Mouse (Mus musculus) limb, embryonic 15.5 days (tissue): ENCODE measurements around the gene Smg6. TPM values are rescaled to one million over a fixed set of nuclear protein-coding genes. Genes with fewer than 3 reads are reported as not detected.
A peak's percentile ranks its signal among the peaks of the same experiment; 100 is the strongest.

Experiments
- ATAC-seq: fragments of 200-750 bp; cut with Nextera tagmentation; 2 replicates; pipeline ENCODE4 v1.8.0; 2017; ENCODE audit warnings: low read depth, moderate TSS enrichment; ENCODE audit not compliant: insufficient number of reproducible peaks, low FRiP score, low TSS enrichment
- H3K27ac ChIP-seq: fragments of 300-500 bp; sonication (generic); 2 replicates; pipeline ENCODE4 v1.5.1; 2015; ENCODE audit warnings: moderate library complexity, mild to moderate bottlenecking, inconsistent platforms
- H3K27me3 ChIP-seq: fragments of 300-500 bp; sonication (generic); 2 replicates; pipeline ENCODE4 v1.6.1; 2015; ENCODE audit warnings: inconsistent platforms
- H3K36me3 ChIP-seq: fragments of 300-500 bp; sonication (generic); 2 replicates; pipeline ENCODE4 v1.6.1; 2015; ENCODE audit warnings: inconsistent platforms
- H3K4me1 ChIP-seq: fragments of 300-500 bp; sonication (generic); 2 replicates; pipeline ENCODE4 v1.6.1; 2015; ENCODE audit warnings: inconsistent platforms
- H3K4me2 ChIP-seq: fragments of 300-500 bp; sonication (generic); 2 replicates; pipeline ENCODE4 v1.6.1; 2015; ENCODE audit warnings: mild to moderate bottlenecking, inconsistent platforms
- H3K4me3 ChIP-seq: fragments of 300-500 bp; sonication (generic); 2 replicates; pipeline ENCODE4 v1.5.1; 2015; ENCODE audit warnings: mild to moderate bottlenecking, inconsistent platforms
- H3K9ac ChIP-seq: fragments of 300-500 bp; sonication (generic); 2 replicates; pipeline ENCODE4 v1.6.1; 2015; ENCODE audit warnings: inconsistent platforms
- H3K9me3 ChIP-seq: fragments of 300-500 bp; sonication (generic); 2 replicates; pipeline ENCODE4 v1.6.1; 2016; ENCODE audit warnings: inconsistent platforms
- WGBS: fragments of 180-500 bp; shearing (Covaris S2); methylation state at CpG from one replicate; pipeline ENCODE4 v1.1.7; 2015; 5-methylcytosine and 5-hydroxymethylcytosine counted together
- polyA plus RNA-seq: library from polyadenylated mRNA; unstranded; fragments of >200 nt; fragmentation: Nextera tagmentation; extraction: Ambion mirVana; gene quantifications from 2 replicates; pipeline ENCODE4 v1.2.1, GENCODE M21; 2015

Smg6 gene
- polyA plus RNA-seq, 1 experiment from 2014 or later = 17.6 TPM

DNA sequence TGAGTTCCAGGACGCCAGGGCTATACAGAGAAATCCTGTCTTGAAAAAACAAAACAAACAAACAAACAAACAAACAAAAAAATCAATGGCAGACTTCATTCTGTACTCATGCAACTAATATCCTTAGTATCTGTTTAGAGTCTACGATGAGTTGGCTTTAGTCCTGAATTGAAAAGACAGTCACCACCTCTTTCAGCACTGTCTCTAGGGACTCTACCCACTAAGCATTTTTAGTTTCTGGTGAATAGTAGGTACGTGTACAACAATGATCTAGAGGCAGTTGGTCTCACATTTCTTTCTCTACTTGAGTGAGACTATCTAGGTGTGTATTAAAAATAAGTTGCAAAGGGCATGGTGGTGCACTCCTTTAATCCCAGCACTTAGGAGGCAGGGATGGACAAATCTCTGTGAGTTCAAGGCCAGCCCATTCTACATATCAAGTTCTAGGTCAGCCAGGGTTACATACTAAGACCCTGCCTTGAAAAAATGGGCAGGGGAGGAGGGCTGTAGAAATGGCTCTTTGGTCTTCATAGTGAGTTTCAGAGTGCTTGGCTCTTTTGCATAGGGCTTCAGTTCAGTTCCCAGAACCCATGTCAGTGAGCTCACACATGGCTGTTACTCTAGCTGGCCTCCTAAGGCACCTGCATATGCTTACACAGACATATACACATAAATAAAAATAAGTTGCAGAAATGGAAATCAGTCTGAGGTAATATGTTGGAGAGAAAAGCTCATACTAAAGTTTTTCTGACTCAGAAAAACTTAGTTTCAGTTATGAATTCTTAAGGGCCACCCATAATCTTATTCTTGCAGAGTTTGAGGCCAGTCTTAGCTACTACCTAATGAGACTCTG is 51.4 kb downstream of the Smg6 start:
- Histone ChIP-seq H3K4me1 (0 out of 2 replicates have a peak, but pooled peaks cover 3% of the 10 kb centered on the region), H3K9me3 (no peaks in the 10 kb centered on the region), H3K27ac (no peak overlapping the region), H3K4me2 (no peak overlapping the region), H3K4me3 (no peak overlapping the region), H3K36me3 (0 out of 2 replicates have a peak, but pooled peaks cover 6% of the 10 kb centered on the region), H3K27me3 (no peaks in the 10 kb centered on the region), H3K9ac (no peak overlapping the region)
- ATAC-seq = no peak
- 84% methylated on average over 3 of the region's 3 CpGs for WGBS

DNA sequence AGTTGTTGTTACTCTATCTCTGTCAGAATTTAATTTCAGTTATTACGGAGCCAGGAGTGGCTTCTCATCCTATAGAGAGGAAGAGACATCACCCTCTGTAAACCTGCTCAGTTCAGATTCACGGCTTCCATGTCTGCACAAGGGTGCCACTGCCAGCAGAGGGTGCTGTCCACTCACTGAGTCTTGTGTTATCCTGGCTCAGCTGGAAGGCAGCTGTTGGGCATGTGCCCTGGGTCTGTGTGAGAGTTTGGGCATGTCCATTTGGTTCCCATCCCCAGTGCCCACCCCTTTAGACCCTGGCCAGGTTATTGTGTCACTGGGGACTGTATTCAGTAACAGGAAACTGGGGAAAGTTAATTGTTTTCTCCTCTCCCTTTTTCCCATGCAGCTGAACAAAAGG is 55.8 kb downstream of the Smg6 start:
- H3K27me3 ChIP-seq = no peaks in the 10 kb centered on the region
- WGBS = 27% methylated on average over 2 of the region's 2 CpGs
- H3K9me3 ChIP-seq = no peaks in the 10 kb centered on the region
- ATAC-seq = peak; percentile 61; the same call in 1 of the 2 replicates
- H3K4me1 ChIP-seq = 0 out of 2 replicates have a peak, but pooled peaks cover 3% of the 10 kb centered on the region
- H3K36me3 ChIP-seq = 0 out of 2 replicates have a peak, but pooled peaks cover 3% of the 10 kb centered on the region
- H3K4me2 ChIP-seq = no peak overlapping the region
- no peak overlapping the region for H3K4me3 ChIP-seq
- no peak overlapping the region for H3K27ac ChIP-seq
- no peak overlapping the region for H3K9ac ChIP-seq

DNA sequence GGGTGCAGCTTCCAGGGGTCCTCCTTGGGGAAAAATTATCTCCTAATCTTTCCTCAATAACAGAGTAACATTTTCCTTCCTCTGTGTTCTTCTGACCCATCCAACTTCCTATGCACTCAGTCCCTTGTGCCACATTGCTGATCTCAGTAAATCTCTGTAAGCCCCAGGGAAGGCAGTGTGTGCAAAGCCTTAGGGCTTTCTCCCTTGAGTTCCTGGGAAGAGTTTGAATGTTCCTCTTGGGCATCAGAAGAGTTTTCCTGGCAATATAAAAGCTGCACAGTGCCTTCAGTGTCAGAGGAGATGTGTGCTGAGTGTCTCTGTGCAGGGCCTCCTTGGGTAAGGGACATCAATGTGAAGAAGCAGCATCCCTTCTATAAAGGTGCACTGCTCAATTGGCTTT is 56.6 kb downstream of the Smg6 start:
- H3K4me1 ChIP-seq = 0 out of 2 replicates have a peak, but pooled peaks cover 3% of the 10 kb centered on the region
- no peak overlapping the region for H3K4me2 ChIP-seq
- no peak overlapping the region for H3K4me3 ChIP-seq
- 0 out of 2 replicates have a peak, but pooled peaks cover 3% of the 10 kb centered on the region for H3K36me3 ChIP-seq
- ATAC-seq = no peak
- no peaks in the 10 kb centered on the region for H3K9me3 ChIP-seq
- H3K27ac ChIP-seq = no peak overlapping the region
- no peak overlapping the region for H3K9ac ChIP-seq
- H3K27me3 ChIP-seq = no peaks in the 10 kb centered on the region

DNA sequence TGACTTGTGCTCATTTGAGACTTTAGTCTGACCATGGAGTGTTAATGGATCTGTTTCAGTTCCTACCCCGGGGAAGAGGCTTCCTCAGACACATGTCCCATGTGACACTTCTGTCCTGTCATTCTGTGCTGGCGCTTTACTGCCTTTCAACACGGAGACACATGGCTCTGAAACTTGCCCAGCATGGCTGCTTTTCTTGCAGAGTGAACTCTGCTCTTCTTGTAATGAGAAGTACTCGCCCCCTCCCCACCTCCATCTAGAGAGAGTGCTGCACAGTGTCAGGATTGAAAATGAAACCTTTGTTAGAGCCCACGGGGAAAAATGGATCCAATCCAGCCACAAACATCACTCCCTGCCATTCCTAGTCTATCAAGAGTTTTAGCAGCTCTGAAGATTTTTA is 62.5 kb downstream of the Smg6 start:
- Histone ChIP-seq H3K4me3 (no peak overlapping the region), H3K9ac (no peak overlapping the region), H3K27ac (peak overlapping the region; percentile 50; the same call in 1 of the 2 replicates)

DNA sequence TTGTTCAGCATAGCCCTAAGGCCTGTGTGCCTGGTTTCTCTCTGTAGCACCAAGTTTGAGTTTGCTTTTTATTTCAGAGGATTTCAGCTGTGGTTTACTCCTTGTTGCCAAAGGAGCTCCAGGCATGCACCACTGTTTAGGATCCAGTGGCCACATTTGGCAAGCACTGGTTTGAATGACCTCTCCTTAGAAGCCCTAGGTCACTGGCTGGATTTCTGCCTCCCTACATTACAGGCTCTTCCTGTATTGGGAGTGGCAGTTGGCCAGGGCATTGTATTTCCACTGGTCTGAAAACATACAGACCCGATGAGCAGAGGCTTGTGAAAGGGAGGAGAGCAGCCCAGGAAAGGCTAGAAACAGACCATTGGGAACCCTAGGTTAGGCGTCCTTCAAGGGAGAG is 63.4 kb downstream of the Smg6 start:
- Histone ChIP-seq H3K36me3 (peaks cover 12% of the 10 kb centered on the region), H3K4me2 (no peak overlapping the region), H3K4me3 (no peak overlapping the region), H3K27me3 (no peaks in the 10 kb centered on the region), H3K9me3 (no peaks in the 10 kb centered on the region), H3K27ac (no peak overlapping the region), H3K4me1 (peaks cover 28% of the 10 kb centered on the region), H3K9ac (no peak overlapping the region)
- ATAC-seq = no peak
- 62% methylated on average over 2 of the region's 2 CpGs for WGBS

More for the DNA sequence above, 62.5 kb downstream of the Smg6 start:
- Histone ChIP-seq H3K4me1 (peaks cover 28% of the 10 kb centered on the region), H3K9me3 (no peaks in the 10 kb centered on the region), H3K4me2 (no peak overlapping the region), H3K36me3 (peaks cover 12% of the 10 kb centered on the region), H3K27me3 (no peaks in the 10 kb centered on the region)
- WGBS = 35% methylated on average over 5 of the region's 5 CpGs
- no peak for ATAC-seq

DNA sequence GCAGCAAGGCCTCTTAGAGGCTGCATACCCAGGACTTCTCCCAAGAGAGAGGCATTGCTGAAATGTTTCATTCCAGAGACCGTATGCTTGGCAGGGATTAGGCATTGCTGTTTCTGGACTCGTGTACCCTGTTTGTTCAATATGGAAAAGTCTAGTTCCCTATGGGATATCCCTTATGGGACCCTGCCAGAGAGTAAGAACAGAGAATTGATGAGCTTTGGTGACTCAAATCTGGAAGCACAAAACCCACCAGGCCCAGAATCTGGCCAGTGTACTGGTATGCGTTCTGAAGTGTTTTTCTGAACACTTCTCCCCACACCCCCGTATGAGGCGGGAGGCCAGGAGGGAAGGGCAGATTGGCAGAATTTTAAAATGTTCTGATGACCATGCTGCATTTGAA is 64.9 kb downstream of the Smg6 start:
- Histone ChIP-seq H3K4me3 (no peak overlapping the region), H3K36me3 (peaks cover 12% of the 10 kb centered on the region), H3K9me3 (no peaks in the 10 kb centered on the region), H3K4me1 (peaks cover 28% of the 10 kb centered on the region), H3K9ac (no peak overlapping the region), H3K27me3 (no peaks in the 10 kb centered on the region), H3K4me2 (no peak overlapping the region), H3K27ac (no peak overlapping the region)
- ATAC-seq = no peak
- 53% methylated on average over 5 of the region's 5 CpGs for WGBS

DNA sequence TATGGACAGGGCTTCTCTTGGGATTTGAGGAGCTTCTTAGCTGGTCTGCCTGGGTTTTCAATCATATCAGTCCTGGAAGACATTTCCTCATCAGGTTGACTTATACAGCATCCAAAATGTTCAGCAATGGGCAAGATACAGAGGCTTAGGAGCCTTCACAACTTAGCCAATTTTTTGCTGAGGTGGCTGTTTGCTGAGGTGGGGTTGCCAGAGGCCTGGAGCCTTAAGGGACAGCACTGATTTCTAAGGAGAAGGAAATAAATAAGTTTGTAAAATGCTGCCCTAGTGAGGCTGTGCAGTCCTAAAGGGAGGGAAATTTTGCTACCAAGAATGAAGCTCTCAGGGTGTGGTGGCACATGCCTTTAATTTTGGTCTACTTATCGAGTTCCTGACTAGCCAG is 65.7 kb downstream of the Smg6 start:
- no peaks in the 10 kb centered on the region for H3K27me3 ChIP-seq
- WGBS = 70% methylated on average over 1 of the region's 1 CpGs
- H3K9me3 ChIP-seq = no peaks in the 10 kb centered on the region
- peaks cover 28% of the 10 kb centered on the region for H3K4me1 ChIP-seq
- H3K27ac ChIP-seq = no peak overlapping the region
- H3K36me3 ChIP-seq = peaks cover 12% of the 10 kb centered on the region
- H3K9ac ChIP-seq = no peak overlapping the region
- H3K4me2 ChIP-seq = no peak overlapping the region
- no peak for ATAC-seq
- no peak overlapping the region for H3K4me3 ChIP-seq

DNA sequence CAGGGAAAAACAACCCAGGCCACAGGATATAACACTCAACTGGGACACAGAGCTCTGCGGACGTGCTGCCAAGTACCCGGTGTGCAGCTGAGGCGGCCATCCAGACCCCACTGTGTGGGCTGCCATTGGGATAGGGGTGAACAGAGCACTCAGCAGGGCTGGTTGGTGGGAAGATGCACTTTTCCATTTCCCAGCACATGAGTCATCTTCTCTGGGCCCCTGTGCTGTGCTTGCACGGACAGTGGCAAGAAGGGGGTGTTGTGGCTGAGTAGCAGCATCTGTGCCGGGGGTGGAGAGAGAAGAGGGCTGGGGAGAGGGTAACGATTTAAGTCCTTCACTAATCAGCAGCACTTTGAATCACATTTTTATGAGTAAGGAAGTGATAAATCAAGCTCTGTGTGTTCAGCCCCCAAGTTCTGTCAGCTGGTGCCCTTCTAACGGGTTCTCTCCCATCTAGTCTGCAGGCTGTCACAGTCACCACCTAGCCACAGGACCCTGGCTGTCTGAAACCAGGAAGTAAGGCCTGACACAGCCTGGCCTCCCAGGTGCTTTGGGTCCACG is 66.9 kb downstream of the Smg6 start:
- Histone ChIP-seq H3K36me3 (peaks cover 12% of the 10 kb centered on the region), H3K27me3 (no peaks in the 10 kb centered on the region), H3K9me3 (no peaks in the 10 kb centered on the region), H3K4me3 (no peak overlapping the region), H3K9ac (no peak overlapping the region), H3K27ac (no peak overlapping the region), H3K4me2 (no peak overlapping the region), H3K4me1 (peaks cover 28% of the 10 kb centered on the region)
- no peak for ATAC-seq
- 47% methylated on average over 9 of the region's 9 CpGs for WGBS

DNA sequence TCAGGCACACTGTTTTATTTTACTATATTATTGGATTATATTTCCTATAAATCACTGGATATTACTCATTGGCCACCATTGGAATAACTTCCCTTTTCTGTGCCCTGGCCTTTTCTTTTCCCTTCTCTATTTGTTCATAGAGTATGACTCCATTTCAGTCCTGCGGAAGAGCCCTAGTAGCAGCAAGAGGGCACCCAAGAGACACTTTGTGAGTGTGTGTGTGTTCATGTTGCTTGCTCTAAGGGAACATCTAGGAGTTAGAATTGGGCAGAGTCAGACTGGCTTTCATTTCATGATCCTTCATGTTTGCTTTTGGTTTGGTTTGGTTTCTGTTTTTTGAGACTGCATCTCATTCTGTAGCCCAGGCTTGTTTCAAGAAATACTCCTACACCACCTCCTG is 68.5 kb downstream of the Smg6 start:
- no peak for ATAC-seq
- Histone ChIP-seq H3K9ac (no peak overlapping the region), H3K27me3 (no peaks in the 10 kb centered on the region), H3K36me3 (peaks cover 10% of the 10 kb centered on the region), H3K4me2 (no peak overlapping the region), H3K27ac (no peak overlapping the region), H3K4me1 (peaks cover 15% of the 10 kb centered on the region; the same call in 1 of the 2 replicates), H3K4me3 (no peak overlapping the region), H3K9me3 (no peaks in the 10 kb centered on the region)
- WGBS = 69% methylated on average over 1 of the region's 1 CpGs

GRCm38 (mm10) chr11:74994856-74995255 is 69.2 kb downstream of the Smg6 start:
- no peak overlapping the region for H3K4me3 ChIP-seq
- H3K27ac ChIP-seq = no peak overlapping the region
- peaks cover 10% of the 10 kb centered on the region for H3K36me3 ChIP-seq

GRCm38 (mm10) chr11:74996482-74996881 is 70.9 kb downstream of the Smg6 start:
- ATAC-seq = no peak
- no peaks in the 10 kb centered on the region for H3K27me3 ChIP-seq
- H3K4me2 ChIP-seq = no peak overlapping the region
- H3K4me1 ChIP-seq = peaks cover 15% of the 10 kb centered on the region
- H3K27ac ChIP-seq = no peak overlapping the region
- 62% methylated on average over 1 of the region's 1 CpGs for WGBS
- peaks cover 6% of the 10 kb centered on the region for H3K36me3 ChIP-seq
- no peak overlapping the region for H3K4me3 ChIP-seq
- no peak overlapping the region for H3K9ac ChIP-seq
- H3K9me3 ChIP-seq = no peaks in the 10 kb centered on the region

More at GRCm38 (mm10) chr11:74994856-74995255, 69.2 kb downstream of the Smg6 start:
- no peak overlapping the region for H3K9ac ChIP-seq
- no peak for ATAC-seq
- H3K4me1 ChIP-seq = peaks cover 15% of the 10 kb centered on the region; the same call in 1 of the 2 replicates
- H3K27me3 ChIP-seq = no peaks in the 10 kb centered on the region
- no peaks in the 10 kb centered on the region for H3K9me3 ChIP-seq
- no peak overlapping the region for H3K4me2 ChIP-seq
